Mouse (Mus musculus): ENCODE results near the gene Prkar2b. TPM values are rescaled to one million over a fixed set of nuclear protein-coding genes. Genes with fewer than 3 reads are reported as not detected.

Gene Prkar2b
- total RNA-seq, 1 experiment from 2014 or later, result 13.8 TPM

- ATAC-seq (replicated peaks; ENCODE audit: insufficient number of reproducible peaks, low FRiP score, low TSS enrichment, poor library complexity, severe bottlenecking), result no peak
These were observed 76.9 kb downstream of the Prkar2b start for GRCm38 (mm10) chr12:31984206-31984605.

- no peak for ATAC-seq (replicated peaks; ENCODE audit: insufficient number of reproducible peaks, low FRiP score, low TSS enrichment, poor library complexity, severe bottlenecking)
These were observed 77.3 kb downstream of the Prkar2b start for GRCm38 (mm10) chr12:31983769-31984168.

- no peak for ATAC-seq (replicated peaks; ENCODE audit: insufficient number of reproducible peaks, low FRiP score, low TSS enrichment, poor library complexity, severe bottlenecking)
These were observed 77.9 kb downstream of the Prkar2b start for GRCm38 (mm10) chr12:31983238-31983637.

- ATAC-seq (replicated peaks; ENCODE audit: insufficient number of reproducible peaks, low FRiP score, low TSS enrichment, poor library complexity, severe bottlenecking), result no peak; the same call in 1 of the 2 replicates
These were observed 83.4 kb downstream of the Prkar2b start for GRCm38 (mm10) chr12:31977613-31978195.

GRCm38 (mm10) chr12:31976544-31976943 lies 84.6 kb downstream of the Prkar2b start:
- ATAC-seq (replicated peaks; ENCODE audit: insufficient number of reproducible peaks, low FRiP score, low TSS enrichment, poor library complexity, severe bottlenecking), result no peak

- ATAC-seq (replicated peaks; ENCODE audit: insufficient number of reproducible peaks, low FRiP score, low TSS enrichment, poor library complexity, severe bottlenecking), result peak; percentile 59; the same call in 1 of the 2 replicates
These were observed 87.5 kb downstream of the Prkar2b start for GRCm38 (mm10) chr12:31973473-31974172.

- ATAC-seq (replicated peaks; ENCODE audit: insufficient number of reproducible peaks, low FRiP score, low TSS enrichment, poor library complexity, severe bottlenecking), result no peak
These were observed 89.5 kb downstream of the Prkar2b start for GRCm38 (mm10) chr12:31971547-31971946.

- no peak for ATAC-seq (replicated peaks; ENCODE audit: insufficient number of reproducible peaks, low FRiP score, low TSS enrichment, poor library complexity, severe bottlenecking)
These were observed 92.0 kb downstream of the Prkar2b start for GRCm38 (mm10) chr12:31969111-31969510.

GRCm38 (mm10) chr12:31967536-31967935 lies 93.6 kb downstream of the Prkar2b start:
- ATAC-seq (replicated peaks; ENCODE audit: insufficient number of reproducible peaks, low FRiP score, low TSS enrichment, poor library complexity, severe bottlenecking), result peak; percentile 91

- no peak for ATAC-seq (replicated peaks; ENCODE audit: insufficient number of reproducible peaks, low FRiP score, low TSS enrichment, poor library complexity, severe bottlenecking)
These were observed 94.7 kb downstream of the Prkar2b start for GRCm38 (mm10) chr12:31966405-31966804.

GRCm38 (mm10) chr12:31965517-31966212 lies 95.4 kb downstream of the Prkar2b start:
- ATAC-seq (replicated peaks; ENCODE audit: insufficient number of reproducible peaks, low FRiP score, low TSS enrichment, poor library complexity, severe bottlenecking), result no peak

GRCm38 (mm10) chr12:31964074-31964473 lies 97.0 kb downstream of the Prkar2b start:
- no peak for ATAC-seq (replicated peaks; ENCODE audit: insufficient number of reproducible peaks, low FRiP score, low TSS enrichment, poor library complexity, severe bottlenecking)

- ATAC-seq (replicated peaks; ENCODE audit: insufficient number of reproducible peaks, low FRiP score, low TSS enrichment, poor library complexity, severe bottlenecking), result no peak
These were observed 105.3 kb downstream of the Prkar2b start for GRCm38 (mm10) chr12:31955843-31956242.

- ATAC-seq (replicated peaks; ENCODE audit: insufficient number of reproducible peaks, low FRiP score, low TSS enrichment, poor library complexity, severe bottlenecking), result no peak
These were observed 110.5 kb downstream of the Prkar2b start for GRCm38 (mm10) chr12:31950659-31951031.

- peak; percentile 89 for ATAC-seq (replicated peaks; ENCODE audit: insufficient number of reproducible peaks, low FRiP score, low TSS enrichment, poor library complexity, severe bottlenecking)
These were observed 111.1 kb downstream of the Prkar2b start, which contains the start of gene Hbp1 for GRCm38 (mm10) chr12:31949759-31950658. Gene Hbp1, minus strand, starts transcription at chr12:31950535.

GRCm38 (mm10) chr12:31949193-31949741 lies 111.8 kb downstream of the Prkar2b start:
- ATAC-seq (replicated peaks; ENCODE audit: insufficient number of reproducible peaks, low FRiP score, low TSS enrichment, poor library complexity, severe bottlenecking), result peak; percentile 30

GRCm38 (mm10) chr12:31948101-31949000 lies 112.7 kb downstream of the Prkar2b start:
- no peak for ATAC-seq (replicated peaks; ENCODE audit: insufficient number of reproducible peaks, low FRiP score, low TSS enrichment, poor library complexity, severe bottlenecking)

GRCm38 (mm10) chr12:31947476-31947875 lies 113.6 kb downstream of the Prkar2b start:
- no peak for ATAC-seq (replicated peaks; ENCODE audit: insufficient number of reproducible peaks, low FRiP score, low TSS enrichment, poor library complexity, severe bottlenecking)
